Mouse (Mus musculus): ENCODE measurements around the gene Itpka.
"Not testable (repeated sequence)": the region's sequence is repeated elsewhere in the genome, so short reads cannot be mapped to it uniquely, and the experiment has no call there.

The Itpka gene

DNA sequence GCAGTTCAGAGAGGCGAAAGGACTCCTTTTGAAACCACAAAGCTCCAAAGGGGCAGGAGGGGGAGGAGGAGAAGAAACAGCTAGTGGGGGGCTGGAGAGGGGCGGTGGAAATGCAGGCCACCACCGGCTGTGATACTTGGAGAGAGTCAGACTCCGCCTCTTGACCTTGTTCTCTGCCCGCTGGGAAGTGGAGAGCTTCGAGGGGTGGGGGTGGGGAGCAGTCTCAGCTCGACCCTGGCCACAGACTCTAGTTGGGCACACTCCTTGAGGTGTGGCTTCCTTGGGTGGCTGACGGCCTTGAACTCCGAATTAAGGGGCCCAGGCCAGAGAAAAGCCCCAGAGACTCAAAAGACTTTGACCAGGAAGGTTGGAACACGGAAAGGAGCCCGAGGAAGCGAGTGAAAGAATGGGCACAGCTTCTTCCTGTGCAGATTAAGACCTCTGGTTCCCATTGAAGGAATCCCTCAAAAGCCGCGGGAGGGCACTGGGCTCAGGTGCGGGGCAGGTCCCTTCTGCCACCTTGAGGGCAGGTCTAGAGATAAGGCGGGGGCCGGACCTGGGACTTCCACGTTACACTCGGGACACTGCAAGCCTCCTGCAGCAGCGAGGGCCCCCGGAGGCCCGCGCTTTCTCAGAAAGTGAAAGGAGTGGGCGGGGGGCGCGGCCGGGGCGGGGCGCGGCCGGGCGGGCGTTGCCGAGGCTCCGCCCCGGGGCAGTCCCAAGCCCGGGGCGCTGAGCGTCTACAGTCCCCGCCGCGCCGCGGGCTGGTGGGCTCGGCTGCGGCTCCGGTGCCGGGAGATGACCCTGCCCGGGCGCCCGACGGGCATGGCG is at the start of gene Itpka:
TSS of gene Itpka (plus strand) at position 757 of the 831 bp plus-strand sequence.
- DNase-seq (ENCODE audit: low read depth, low spot score), result peak; percentile 43

DNA sequence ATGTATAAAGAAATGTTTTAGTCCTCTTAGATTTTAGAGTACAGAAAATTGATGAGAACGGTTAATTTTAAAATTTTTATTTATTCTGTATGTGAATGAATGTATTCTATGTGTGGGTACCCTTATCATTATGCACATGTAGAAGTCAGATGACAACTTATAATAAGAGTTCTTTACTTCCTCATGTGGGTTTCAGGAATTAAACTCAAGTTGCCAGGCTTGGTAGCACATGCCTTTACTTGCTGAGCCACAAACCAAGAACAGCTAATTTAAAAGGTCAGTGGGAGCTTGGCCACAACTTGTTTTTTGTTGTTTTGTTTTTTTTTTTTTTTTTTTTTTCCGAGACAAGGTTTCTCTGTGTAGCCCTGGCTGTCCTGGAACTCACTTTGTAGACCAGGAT is 47.3 kb upstream of the Itpka start:
- DNase-seq (ENCODE audit: low read depth, low spot score), result no peak

DNA sequence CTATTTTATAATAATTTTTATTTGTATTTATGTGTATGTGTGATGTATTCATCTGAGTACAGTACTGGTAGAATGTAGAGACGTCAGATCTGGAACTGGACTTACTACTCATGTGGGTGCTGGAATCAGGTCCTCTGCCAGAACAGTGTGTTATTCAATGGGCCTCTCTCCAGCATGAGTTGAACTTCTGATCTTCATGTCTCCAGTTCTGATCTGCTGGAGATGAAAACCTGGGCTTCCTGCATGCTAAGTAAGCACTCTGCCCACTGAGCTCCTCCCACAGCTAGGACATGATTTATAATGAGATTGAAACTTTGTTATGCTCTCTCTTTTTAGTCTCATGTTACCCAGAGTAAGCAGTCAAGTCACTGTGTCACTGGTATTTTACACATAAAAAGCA is 46.0 kb upstream of the Itpka start:
- DNase-seq (ENCODE audit: low read depth, low spot score), result no peak

DNA sequence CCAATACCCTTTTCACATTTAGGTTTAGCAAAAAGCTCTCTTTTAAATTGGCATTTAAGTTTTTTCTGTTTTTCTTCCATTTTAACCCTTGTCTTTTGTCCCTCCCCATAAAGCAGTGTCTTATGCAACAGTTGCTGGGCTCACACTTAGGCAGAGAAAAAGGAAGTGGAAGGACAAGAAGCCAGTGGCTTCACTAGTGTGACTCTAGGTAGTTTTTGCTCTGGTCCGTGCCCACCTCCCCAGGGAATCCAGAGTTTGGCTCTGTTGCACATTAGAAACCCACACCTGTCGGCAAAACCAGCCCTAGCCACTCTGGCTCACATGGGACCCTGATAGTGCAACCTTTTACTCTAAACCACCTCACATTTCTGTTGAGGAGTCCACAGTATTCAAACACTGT is 43.7 kb upstream of the Itpka start:
- DNase-seq (ENCODE audit: low read depth, low spot score), result no peak

DNA sequence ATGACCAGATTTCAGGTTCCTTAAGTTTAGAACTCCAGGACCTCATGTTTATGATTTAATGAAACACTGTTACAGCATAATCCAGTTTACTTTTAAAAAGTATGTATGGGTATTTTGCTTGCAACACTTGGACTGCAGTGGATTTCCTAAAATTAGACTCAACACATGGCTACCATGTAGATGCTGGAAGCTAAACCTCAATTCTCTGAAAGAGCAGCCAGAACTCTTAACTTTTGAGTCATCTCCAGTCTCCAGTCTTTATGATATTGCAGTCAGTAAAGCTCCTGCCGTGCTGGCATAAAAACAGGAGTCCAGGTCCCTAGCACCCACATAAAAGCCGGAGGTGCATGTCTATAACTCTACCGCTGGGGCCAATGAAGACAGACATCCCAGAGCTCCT is 42.2 kb upstream of the Itpka start:
- no peak for DNase-seq (ENCODE audit: low read depth, low spot score)

DNA sequence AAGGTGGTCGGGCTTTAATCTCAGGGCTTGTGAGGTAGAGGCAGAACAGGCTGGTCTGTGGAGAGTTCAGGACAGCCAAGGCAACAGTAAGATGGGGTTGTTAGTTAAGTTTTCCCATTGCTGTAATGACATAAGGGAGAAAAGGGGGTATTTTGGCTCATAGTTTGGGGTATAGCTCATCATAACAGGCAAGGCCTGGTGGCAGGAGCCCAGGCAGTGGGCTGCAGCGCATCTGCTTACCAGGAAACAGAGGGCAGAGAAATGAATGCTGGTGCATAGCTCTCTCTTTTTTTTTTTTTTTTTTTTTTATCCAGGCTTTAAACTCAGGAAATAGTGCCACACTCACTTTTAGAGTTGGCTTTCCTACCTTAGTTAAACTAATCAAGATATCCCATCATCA is 39.0 kb upstream of the Itpka start:
- no peak for DNase-seq (ENCODE audit: low read depth, low spot score)

DNA sequence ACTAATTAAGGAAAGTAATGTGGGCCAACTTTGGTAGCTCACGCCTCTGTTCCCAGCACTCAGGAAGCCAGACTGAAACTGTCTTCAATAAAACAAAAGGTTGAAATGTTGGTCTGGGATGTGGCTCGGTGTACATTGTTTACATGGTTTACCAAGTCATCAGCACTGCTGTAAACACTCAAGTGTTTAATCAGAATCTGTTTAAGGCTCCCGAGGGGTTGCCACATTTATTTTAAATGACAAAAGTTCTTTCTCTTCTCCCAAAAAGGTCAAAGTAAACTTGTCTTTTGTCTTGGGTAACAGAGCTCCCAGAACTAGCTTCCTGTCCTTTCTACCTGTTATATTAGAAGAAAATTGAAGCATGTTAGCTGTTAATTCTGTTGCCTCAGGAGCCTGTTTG is 34.5 kb upstream of the Itpka start:
- no peak for DNase-seq (ENCODE audit: low read depth, low spot score)

DNA sequence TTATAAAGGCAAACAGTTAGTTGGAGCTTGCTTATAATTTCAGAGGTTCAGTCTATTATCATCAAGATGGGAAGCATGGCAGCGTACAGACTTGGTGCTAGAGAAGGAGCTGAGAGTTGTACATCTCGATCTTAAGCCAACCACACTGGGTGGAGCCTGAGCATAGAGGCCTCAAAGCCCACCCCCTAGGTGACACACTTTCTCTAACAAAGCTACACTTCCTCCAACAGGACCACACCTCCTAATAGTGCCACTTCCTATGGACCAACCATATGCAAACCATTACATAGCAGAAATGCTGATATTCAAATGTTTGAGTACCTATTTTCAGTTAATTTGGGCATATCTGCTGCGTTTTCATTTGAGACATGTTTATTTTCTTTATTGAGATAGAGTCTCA is 32.1 kb upstream of the Itpka start:
- DNase-seq (ENCODE audit: low read depth, low spot score), result no peak

DNA sequence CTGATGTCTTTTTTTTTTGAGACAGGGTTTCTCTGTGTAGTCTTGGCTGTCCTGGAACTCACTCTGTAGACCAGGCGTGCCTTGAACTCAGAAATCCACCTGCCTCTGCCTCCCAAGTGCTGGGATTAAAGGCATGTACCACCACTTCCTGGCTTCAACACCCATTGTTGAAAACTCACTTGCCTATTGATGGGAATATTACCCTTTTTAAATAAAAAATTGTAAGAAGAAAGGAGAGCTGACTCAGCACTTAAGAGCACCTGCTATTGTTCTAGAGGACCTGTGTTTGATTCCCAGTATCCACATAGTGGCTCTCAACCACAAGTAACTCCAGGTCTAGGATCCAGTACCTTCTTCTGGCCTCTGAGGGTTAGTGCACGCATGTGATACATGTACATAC is 26.3 kb upstream of the Itpka start:
- DNase-seq (ENCODE audit: low read depth, low spot score), result not testable (repeated sequence)

DNA sequence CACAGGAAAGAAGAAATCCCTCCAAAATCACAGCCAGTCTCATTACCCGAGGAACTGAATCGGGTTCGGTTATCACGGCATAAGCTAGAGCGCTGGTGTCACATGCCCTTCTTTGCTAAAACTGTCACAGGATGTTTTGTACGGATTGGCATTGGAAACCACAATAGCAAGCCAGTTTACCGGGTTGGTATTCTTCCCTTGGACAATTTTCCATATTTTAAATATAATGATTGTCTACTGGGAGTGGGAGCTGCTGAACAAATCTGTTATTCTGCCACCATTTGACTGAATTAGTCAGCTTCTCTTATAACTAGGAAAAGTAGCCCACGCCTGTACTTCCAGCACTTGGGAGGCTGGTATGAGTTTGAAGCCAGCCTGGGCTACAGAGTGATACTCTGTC is 21.1 kb upstream of the Itpka start:
- no peak for DNase-seq (ENCODE audit: low read depth, low spot score)

DNA sequence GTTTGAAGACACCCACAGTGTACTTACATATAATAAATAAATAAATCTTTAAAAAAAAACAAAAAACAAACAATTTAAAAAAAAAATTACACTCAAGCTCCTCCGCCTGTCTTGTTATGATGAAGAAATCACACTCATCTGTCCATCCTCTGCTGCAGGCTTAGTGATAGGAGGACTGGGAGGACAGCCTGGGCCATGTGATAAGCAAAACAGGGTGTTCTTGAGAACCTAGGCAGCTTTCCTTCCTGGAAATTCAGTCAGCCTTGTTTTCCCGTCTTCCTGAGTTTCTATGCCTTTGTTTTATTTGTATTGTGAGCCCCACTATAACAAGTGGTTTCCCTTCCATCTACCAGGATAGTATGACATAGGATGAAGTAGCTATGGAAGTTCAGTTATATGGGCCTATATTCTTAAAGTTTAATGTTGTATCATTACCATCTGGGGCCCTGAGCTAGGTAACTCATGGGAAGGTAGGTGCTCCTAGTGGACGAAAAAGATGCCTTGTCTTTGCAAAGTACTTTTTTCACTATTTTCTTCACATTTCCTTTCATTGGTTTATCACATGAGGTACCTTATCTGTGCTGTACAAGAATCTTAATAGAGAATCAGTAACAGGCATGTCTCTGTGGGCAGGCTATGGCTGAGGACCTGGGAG is 14.2 kb upstream of the Itpka start:
- no peak for DNase-seq (ENCODE audit: low read depth, low spot score)

DNA sequence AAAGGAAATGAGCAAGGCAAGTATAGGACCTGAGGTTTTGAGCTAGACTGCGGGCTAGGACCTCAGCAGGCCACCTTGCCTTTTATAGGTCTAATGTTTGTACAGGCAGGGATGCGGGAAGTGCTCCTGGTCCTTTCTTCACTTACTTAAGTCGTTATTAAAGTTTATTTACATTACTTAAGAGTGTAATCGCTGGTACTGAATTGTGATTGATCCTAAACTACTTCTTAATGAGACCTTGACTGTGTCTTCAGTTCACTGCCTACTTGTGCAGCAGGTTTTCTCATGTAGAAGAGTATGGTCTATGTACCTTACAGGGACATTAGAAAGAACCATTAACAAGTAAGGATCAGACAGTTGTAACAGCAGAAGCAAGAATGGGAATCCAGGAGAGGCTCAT is 11.4 kb upstream of the Itpka start:
- DNase-seq (ENCODE audit: low read depth, low spot score), result no peak

DNA sequence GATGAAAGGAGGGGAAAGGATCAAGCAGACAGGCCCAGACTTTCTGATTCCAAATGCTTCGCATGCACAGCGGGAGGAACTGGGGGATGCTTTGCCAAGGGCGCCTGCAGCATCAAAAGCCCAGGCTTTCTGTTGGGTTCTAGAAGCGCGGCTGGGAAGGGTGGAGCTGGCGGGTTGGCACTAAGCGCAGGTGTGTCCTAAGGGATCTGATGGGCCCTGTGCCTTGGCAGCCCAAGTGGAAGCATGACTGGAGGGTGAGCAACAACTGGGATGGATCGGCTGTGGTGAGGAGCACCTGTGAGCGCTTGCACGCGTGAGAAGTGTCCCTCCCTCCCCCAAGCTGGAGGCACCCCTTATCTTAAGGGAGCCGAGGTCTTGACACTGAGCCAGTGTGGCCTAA is 5.0 kb upstream of the Itpka start:
- DNase-seq (ENCODE audit: low read depth, low spot score), result no peak

DNA sequence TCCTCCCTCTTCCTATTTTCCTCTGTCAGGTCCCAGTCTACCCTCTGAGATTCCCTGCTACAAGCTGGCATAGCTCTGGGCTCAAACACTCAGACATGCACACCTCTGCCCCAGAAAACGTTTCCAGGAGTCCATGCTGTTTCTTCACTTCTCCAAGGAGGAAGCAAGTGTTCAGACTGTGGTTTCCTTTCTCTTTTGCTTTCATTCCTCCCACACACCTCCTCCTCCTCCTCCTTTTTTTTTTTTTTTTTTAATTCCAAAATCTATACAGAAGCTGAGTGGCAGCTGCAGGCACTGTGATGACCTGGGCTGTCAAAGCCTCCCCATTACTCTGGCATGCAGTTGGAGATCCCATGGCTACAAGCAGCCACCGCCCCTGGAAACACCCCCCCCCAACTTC is 1.6 kb upstream of the Itpka start:
- no peak for DNase-seq (ENCODE audit: low read depth, low spot score)

DNA sequence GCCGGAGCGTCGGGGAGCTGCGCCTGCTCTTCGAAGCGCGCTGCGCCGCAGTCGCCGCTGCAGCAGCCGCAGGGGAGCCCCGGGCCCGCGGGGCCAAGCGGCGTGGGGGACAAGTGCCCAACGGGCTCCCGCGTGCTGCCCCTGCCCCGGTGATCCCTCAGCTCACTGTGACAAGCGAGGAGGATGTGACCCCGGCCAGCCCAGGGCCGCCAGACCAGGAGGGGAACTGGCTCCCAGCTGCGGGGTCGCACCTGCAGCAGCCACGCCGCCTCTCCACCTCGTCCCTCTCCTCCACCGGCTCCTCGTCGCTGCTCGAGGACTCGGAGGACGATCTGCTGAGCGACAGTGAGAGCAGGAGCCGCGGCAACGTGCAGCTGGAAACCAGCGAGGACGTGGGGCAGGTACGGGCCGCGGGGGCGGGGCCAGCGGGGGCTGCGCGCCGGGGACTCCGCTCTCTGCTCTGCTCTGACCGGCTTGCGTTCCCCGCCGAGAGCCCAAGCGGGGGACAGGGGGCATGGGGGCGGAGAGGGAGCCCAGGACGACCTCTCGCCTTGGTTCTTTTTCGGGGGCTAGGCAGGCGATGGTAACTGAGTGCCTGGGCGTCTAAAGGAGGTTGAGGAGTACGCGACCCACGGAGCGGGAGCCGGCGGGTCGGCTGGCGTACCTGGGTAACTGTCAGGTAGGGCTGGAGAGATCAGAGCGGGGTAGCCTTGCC is 481 bp downstream of the Itpka start:
- DNase-seq (ENCODE audit: low read depth, low spot score), result no peak

DNA sequence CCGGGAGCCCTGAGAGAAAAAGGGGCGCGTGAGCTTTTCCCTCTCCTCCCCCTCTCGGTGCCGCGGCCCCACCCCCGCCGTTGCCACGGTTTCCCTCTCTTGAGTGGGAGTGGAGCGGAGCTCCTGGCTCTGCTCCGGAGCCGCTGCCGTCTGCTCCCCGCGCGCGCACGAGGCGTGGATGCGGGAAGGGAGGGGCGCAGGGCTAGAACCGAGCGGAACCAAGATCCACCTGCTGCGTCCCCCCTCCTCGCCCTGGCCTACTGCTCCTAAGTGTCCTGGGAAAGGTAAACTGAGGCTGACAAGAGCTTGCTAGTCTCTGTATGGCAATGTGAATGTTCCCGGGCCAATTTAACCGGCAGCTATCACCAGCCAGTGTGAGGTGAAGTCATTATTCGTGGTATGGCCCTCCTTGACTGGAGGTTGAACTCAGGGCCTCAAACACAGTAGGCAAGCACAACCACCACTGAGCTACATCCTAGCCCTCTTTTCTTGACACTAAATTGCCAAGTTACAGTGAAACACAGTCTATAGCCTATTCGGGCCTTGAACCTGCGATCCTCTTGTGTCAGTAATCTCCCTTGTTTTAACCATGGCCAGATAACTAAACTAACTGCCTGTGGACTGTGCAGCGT is 1.2 kb downstream of the Itpka start:
- DNase-seq (ENCODE audit: low read depth, low spot score), result no peak

DNA sequence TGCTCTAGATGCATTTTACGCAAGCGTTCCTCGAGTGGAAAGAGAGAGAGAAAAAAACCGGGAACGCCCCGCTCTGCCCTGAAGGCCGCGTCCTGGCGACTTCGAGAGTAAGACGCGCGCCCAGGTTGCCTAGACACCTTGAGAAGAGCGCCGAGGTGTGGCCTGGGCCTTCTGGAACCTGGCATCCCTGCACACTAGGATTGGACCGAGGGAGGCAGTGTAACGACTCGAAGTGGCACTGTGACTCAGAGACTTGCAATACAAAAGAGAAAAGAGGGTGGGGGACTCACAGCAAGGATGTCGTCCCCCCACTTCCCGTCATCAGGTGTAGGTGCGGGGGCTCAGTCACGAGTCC is 1.6 kb downstream of the Itpka start:
- no peak for DNase-seq (ENCODE audit: low read depth, low spot score)

DNA sequence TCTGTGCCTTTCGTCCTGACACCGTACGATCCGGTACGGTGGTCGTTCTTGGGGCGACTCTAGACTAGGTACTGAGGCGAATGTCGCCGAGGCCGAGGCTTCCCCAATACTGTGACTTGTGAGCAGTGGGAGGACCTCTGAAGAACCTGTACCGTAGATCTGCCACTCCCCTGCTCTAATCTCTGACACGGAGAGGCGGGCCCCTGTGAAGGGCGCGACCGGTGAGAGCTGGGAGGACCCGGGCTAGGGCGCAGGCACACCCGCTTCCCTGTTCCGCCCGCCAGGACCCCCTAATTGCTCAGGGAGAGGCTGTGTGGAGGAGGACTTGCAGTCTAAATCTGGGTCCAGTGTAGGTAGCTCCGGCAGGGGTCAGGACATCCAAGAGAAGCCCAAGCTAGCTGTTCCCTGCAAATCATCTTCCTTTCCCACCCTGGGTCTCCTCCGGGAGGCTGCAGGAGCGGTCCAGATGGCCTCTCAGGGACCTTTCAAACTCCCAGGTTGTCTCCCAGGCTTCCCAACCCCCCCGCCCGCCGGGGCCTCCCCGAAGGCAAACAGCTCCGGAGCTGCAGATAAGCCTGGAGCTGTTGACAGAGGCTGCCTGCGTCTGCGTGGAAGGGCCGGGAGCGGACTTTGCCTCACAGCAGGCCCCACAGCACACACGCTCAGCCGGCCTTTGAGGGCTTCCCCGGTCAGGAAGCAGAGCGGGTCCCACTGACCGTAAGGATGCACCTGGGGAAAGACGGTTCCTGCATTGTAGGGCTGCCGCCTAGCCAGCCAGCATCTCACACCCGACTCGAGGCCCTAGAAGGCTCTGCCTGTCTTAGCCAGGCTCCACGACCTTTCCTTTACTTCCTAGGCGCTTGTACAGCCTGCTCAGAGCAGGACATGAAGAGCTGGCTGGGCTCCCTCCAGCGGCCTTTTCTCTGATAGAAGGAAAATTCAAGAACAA is 2.3 kb downstream of the Itpka start:
- no peak for DNase-seq (ENCODE audit: low read depth, low spot score)

DNA sequence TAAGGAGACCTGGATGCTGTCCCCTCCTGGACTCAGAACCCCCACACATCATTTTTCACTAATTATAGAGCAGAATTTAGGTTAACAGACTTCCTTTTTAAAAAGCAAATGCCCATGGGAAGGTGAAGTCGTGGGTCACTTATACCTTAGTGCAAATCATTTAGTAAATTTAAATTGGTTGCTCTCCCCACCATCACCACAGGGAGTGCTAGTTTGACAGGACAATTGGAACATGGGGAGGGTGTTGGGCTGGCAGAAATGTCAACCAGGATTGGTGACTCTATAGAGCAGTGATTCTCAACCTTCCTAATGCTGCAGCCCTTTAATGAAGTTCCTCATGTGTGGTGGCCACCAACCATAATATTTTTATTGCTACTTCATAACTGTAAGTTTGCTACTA is 3.1 kb downstream of the Itpka start:
- no peak for DNase-seq (ENCODE audit: low read depth, low spot score)

DNA sequence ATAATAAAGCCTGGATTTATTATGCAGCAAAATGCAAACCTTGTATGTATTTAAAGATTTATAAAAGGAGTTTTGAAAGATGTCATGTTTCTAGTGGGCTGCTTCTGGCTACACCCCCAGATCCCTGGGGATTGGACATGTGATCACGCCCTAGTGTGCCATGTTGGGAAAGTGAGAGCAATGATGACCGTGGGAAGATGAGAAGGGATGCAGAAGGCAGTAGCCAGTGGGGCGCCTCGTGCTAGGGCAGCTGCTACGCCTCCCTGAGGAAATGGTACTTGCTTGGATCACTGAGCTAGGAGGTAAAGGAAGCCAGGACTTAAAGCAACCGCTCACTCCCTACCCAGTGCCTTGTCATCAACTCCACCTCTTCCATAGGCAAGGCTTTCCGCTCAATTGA is 5.4 kb downstream of the Itpka start:
- no peak for DNase-seq (ENCODE audit: low read depth, low spot score)

DNA sequence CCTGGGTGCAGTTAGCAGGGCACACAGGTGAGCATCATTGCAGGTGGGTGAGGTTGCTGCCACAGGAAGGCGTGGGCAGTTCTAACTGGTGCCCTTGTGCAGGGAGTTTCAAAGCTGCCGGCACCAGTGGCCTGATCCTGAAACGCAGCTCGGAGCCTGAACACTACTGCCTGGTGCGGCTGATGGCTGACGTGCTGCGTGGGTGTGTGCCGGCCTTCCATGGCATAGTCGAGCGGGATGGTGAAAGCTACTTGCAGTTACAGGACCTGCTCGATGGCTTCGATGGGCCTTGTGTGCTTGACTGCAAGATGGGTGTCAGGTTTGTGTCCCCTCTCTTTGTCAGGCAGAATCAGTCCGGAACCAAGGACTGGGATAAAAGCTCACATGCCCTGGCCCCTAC is 7.1 kb downstream of the Itpka start:
- DNase-seq (ENCODE audit: low read depth, low spot score), result no peak
